Mouse (Mus musculus): ENCODE measurements around the gene Catsper2. TPM values are rescaled to one million over a fixed set of nuclear protein-coding genes. Genes with fewer than 3 reads are reported as not detected.

Gene Catsper2
- total RNA-seq, 2 experiments from 2014 or later, result 3.4 to 5.3 TPM

DNA sequence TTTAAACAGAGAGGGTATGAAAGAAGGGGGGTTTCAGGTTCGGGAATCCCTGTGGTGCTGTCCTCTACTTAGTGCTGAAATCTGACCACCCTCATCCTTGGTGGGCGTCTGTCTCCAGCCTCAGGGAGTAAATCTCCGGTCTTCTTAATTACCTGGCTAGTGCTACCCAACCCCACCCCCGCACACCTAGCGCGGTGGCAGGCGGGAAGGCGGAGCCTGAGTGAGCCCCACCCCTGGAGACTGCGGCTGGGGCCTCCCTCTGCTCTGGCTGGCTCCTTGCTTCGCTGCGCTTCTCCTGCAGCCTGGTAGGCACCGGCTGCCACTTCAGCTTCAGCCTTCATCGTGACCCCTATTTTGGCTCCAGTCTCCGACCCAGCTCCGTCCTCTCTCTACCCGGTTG, 55.2 kb downstream of the Catsper2 start:
- intact Hi-C loops (cut with DNase I), result no loop called here
- DNase-seq (ENCODE audit: low spot score in 2 of 2), result peak; percentile 82 to 87

GRCm38 (mm10) chr2:121357961-121358360, 55.6 kb downstream of the Catsper2 start:
- intact Hi-C loops (cut with DNase I), result loop anchor here (1.0 kb wide), 1 partner anchor 36 kb away; no protein-coding TSS in a partner anchor
- DNase-seq (ENCODE audit: low spot score in 2 of 2), result no peak

DNA sequence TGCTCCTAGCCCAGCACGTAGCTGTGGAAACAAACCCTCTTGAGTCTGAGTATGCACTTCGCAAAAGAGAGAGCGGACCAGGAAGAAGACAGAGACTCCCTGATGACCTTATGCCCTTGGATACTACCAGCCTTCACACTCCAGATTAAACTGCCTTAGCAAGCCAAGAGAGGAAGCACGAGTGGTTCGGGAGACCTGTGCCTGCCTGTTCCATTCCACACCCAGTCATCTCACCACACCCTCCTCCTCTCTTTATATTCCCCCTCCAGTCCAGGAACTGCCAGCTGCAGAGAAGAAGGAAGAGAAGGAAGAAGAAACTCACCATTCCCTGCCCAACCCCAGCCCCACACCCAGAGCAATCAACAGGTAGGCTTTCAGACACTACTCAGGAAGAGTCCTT, 56.1 kb downstream of the Catsper2 start, which contains the start of gene Ckmt1:
TSS of gene Ckmt1 (plus strand) at position 221 of the 400 bp plus-strand sequence.
- no peak for DNase-seq (ENCODE audit: low spot score in 2 of 2)
- intact Hi-C loops (cut with DNase I), result loop anchor here (1.0 kb wide), 1 partner anchor 37 kb away; no protein-coding TSS in a partner anchor

DNA sequence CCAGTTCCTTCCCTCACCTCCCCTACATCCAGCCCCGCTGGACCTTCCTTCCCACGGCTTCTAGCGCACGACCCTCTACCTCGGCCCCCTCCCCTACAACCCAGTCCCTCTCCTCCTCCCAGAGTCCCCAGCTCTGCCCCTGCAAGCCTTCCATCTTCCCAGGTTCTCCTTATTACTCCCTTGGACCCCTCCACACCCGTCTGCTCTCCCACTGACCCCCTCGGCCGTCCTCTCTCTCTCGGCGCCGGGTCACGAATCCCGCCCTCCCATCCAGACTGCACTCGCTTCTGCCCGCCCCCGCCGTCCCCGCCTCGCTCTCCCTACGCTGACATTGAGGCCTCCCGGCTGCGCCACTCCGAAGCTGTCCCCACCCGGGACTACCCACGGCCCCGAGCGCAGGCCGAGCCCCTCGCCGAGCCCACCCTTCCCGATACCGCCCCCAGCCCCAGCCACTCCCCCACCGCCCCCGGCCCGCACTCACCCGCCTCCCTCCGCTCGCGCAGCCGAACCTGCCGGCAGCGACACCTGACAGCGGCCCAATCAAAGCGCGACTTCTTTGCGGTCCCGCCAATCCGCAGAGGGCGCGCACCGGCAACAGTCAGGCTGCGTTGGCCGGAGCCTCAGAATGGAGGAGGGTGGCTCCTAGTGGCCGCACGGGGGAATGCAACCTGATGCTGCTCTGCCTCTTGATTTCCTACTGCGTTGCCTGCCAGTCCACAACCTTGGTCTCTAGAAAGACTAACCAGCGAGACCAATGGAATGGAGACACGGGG, 58.6 kb downstream of the Catsper2 start, which contains the start of gene Ppip5k1:
TSS of gene Ppip5k1 (minus strand) at position 577 of the 773 bp plus-strand sequence.
- DNase-seq (ENCODE audit: low spot score in 2 of 2), result peak; percentile 98 to 99
- intact Hi-C loops (cut with DNase I), result no loop called here

- no peak for DNase-seq (ENCODE audit: low spot score in 2 of 2)
- intact Hi-C loops (cut with DNase I), result no loop called here
These were observed 59.2 kb downstream of the Catsper2 start for GRCm38 (mm10) chr2:121354378-121354777.

DNA sequence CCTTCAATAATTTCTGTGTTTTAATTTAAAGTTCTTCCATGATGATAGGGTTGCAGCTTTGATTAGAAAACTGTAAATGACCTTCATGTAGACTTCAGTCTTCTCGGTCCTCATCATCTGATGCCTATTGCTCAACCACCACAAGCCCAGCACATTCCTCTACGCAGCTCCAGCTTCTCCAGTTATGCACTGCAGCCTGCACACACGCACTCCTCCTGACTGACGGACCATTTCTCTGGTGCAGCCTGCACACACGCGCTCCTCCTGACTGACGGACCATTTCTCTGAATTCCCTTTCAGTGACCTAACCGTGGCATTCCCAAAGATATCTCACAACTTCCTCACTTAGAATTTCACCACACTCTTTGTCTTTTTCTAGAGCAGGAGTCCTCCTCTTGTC, 60.4 kb downstream of the Catsper2 start:
- intact Hi-C loops (cut with DNase I), result no loop called here
- DNase-seq (ENCODE audit: low spot score in 2 of 2), result no peak

Small RNAs within 50 kb of the gene (microRNA-seq; reads per million reads assigned to microRNA genes)
- gene Gm22953, result not detected

Other genes starting within 250 kb of the Catsper2 start
- 10 to 100 TPM; 35.8 to 56.6 TPM for gene Tubgcp4, start 243.1 kb downstream of the Catsper2 start, total RNA-seq (2021)
- gene Zscan29, start 242.7 kb downstream of the Catsper2 start, total RNA-seq (2021), result 1 to 10 TPM; 5.8 to 7.0 TPM
- gene Trp53bp1, start 142.4 kb downstream of the Catsper2 start, total RNA-seq (2021), result 100 to 1,000 TPM; 125 to 148 TPM
- 100 to 1,000 TPM; 594 to 651 TPM for gene Map1a, start 124.2 kb downstream of the Catsper2 start, total RNA-seq (2021)
- 100 to 1,000 TPM; 105 to 126 TPM for gene Ppip5k1, start 58.4 kb downstream of the Catsper2 start, total RNA-seq (2021)
- gene Ckmt1, start 56.1 kb downstream of the Catsper2 start, total RNA-seq (2021), result 100 to 1,000 TPM; 350 to 364 TPM
- under 1 TPM; 0.23 to 0.30 TPM for gene Strc, start 26.6 kb downstream of the Catsper2 start, total RNA-seq (2021)
- 100 to 1,000 TPM; 172 to 201 TPM for gene Pdia3, start within 50 bp of the Catsper2 start, total RNA-seq (2021)
- gene Ell3, start 30.5 kb upstream of the Catsper2 start, total RNA-seq (2021), result under 1 TPM in 1 of 2 experiments, not detected in 1; 0.20 TPM
- gene Serf2, start 35.4 kb upstream of the Catsper2 start, total RNA-seq (2021), result 100 to 1,000 TPM; 171 to 191 TPM
- gene Hypk, start 39.5 kb upstream of the Catsper2 start, total RNA-seq (2021), result 10 to 100 TPM; 20.3 to 22.6 TPM
- gene Serinc4, start 43.0 kb upstream of the Catsper2 start, total RNA-seq (2021), result under 1 TPM; 0.27 to 0.39 TPM
- 10 to 100 TPM; 40.1 to 42.3 TPM for gene Mfap1b, start 60.3 kb upstream of the Catsper2 start, total RNA-seq (2021)
- gene Mfap1a, start 92.9 kb upstream of the Catsper2 start, total RNA-seq (2021), result 10 to 100 TPM; 33.0 to 34.3 TPM
- 1 to 10 TPM; 4.7 to 4.9 TPM for gene Wdr76, start 92.9 kb upstream of the Catsper2 start, total RNA-seq (2021)

Measured in left cerebral cortex, postnatal 36 days (tissue).